ENCODE assay signal across 20 mouse cellular contexts in the genomic region with DNA sequence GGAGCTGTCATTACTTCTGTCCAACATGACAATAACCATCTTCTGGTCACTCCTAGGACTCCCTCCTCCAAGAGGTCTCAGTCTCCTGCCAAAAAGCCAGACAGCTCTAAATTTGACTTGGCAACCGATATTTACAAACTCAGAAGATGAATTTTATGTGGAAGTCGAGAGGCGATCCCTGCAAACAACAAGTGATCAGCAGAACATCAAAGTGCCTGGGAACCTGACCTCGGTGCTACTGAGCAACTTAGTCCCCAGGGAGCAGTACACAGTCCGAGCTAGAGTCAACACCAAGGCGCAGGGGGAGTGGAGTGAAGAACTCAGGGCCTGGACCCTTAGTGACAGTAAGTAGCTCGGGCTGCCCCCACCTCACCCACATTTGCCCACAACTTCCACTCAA.
DNase-seq lines count a peak whose midpoint lies in the region; ATAC-seq lines count a peak whose summit lies in the region.
"Had no signal": no experiment of that assay in that cellular context is flagged by ENCODE, and none has a peak within 500 bp of the region (broad histone marks: within the 10 kb centered on the region; RNA-seq: fewer than 3 reads in every experiment).

No protein-coding gene starts in this region.

- no peaks in the 10 kb centered on the region for H3K36me3 ChIP-seq in kidney, embryonic 15.5 days
- no peaks in the 10 kb centered on the region for H3K36me3 ChIP-seq in neural tube, embryonic 14.5 days (ENCODE audit: control insufficient read depth, insufficient read depth, low read length)
- no peaks in the 10 kb centered on the region for H3K36me3 ChIP-seq in neural tube, embryonic 15.5 days
- H3K36me3 ChIP-seq: embryonic facial prominence, embryonic 12.5 days; forebrain, embryonic 15.5 days had no signal

- no peak overlapping the region for H3K9ac ChIP-seq in kidney, embryonic 15.5 days
- H3K9ac ChIP-seq in neural tube, embryonic 14.5 days (replicated peaks; ENCODE audit: low read depth, low read length) = no peak overlapping the region
- H3K9ac ChIP-seq in neural tube, embryonic 15.5 days (replicated peaks) = no peak overlapping the region
- H3K9ac ChIP-seq: embryonic facial prominence, embryonic 12.5 days; forebrain, embryonic 15.5 days; heart, embryonic 13.5 days had no signal

- no peak overlapping the region for H3K4me2 ChIP-seq in kidney, embryonic 15.5 days
- H3K4me2 ChIP-seq in neural tube, embryonic 14.5 days (ENCODE audit: low read depth, low read length) = no peak overlapping the region
- no peak overlapping the region for H3K4me2 ChIP-seq in neural tube, embryonic 15.5 days
- H3K4me2 ChIP-seq: embryonic facial prominence, embryonic 12.5 days; forebrain, embryonic 15.5 days; heart, embryonic 13.5 days had no signal

- 40% methylated on average over 7 of the region's 7 CpGs for WGBS in kidney, embryonic 15.5 days
- 83% methylated on average over 7 of the region's 7 CpGs for WGBS in neural tube, embryonic 14.5 days
- 84% methylated on average over 7 of the region's 7 CpGs for WGBS in neural tube, embryonic 15.5 days

- H3K4me1 ChIP-seq in kidney, embryonic 15.5 days = no peaks in the 10 kb centered on the region
- H3K4me1 ChIP-seq in neural tube, embryonic 14.5 days (ENCODE audit: control insufficient read depth, insufficient read depth, low read length) = no peaks in the 10 kb centered on the region
- H3K4me1 ChIP-seq in neural tube, embryonic 15.5 days = no peaks in the 10 kb centered on the region
- H3K4me1 ChIP-seq: embryonic facial prominence, embryonic 12.5 days; forebrain, embryonic 15.5 days; heart, embryonic 13.5 days had no signal

- ATAC-seq in kidney, embryonic 15.5 days (replicated peaks; ENCODE audit: low FRiP score) = no peak
- 0 out of 2 replicates have a peak, but pooled peaks have one; percentile 38 for ATAC-seq in neural tube, embryonic 14.5 days (ENCODE audit: low read depth)
- ATAC-seq in neural tube, embryonic 15.5 days (ENCODE audit: low FRiP score) = no peak
- ATAC-seq: activated CD4-positive, CD25-positive, alpha-beta regulatory T cell, adult 4 months; forebrain, embryonic 15.5 days; Patski had no signal

- no peaks in the 10 kb centered on the region for H3K27me3 ChIP-seq in kidney, embryonic 15.5 days
- no peaks in the 10 kb centered on the region for H3K27me3 ChIP-seq in neural tube, embryonic 14.5 days (ENCODE audit: control insufficient read depth, insufficient read depth, low read length)
- H3K27me3 ChIP-seq in neural tube, embryonic 15.5 days (replicated peaks) = no peaks in the 10 kb centered on the region
- H3K27me3 ChIP-seq: CH12.LX; embryonic facial prominence, embryonic 12.5 days; forebrain, embryonic 15.5 days; heart, embryonic 13.5 days; Patski had no signal

- no peaks in the 10 kb centered on the region for H3K9me3 ChIP-seq in kidney, embryonic 15.5 days (replicated peaks)
- H3K9me3 ChIP-seq in neural tube, embryonic 14.5 days (ENCODE audit: control insufficient read depth, low read length) = no peaks in the 10 kb centered on the region
- H3K9me3 ChIP-seq in neural tube, embryonic 15.5 days (replicated peaks) = no peaks in the 10 kb centered on the region
- H3K9me3 ChIP-seq: embryonic facial prominence, embryonic 12.5 days; forebrain, embryonic 15.5 days; heart, embryonic 13.5 days had no signal

- peak; percentile 28 for DNase-seq in kidney, adult 11 months
- DNase-seq in kidney, postnatal 4 days = no peak
- DNase-seq in kidney, postnatal 14 days = peak; percentile 35
- peak; percentile 15 for DNase-seq in lung, postnatal 10 days
- DNase-seq in lung, postnatal 25 days (ENCODE audit: low spot score) = no peak
- DNase-seq: adrenal gland, postnatal 14 days; cerebellum, adult 11-12 months; cerebellum, adult 9-10 months; cerebellum, postnatal 25 days; gastrocnemius, postnatal 14 days; heart, postnatal 36 days had no signal

- no peak overlapping the region for H3K27ac ChIP-seq in kidney, embryonic 15.5 days
- no peak overlapping the region for H3K27ac ChIP-seq in neural tube, embryonic 14.5 days (ENCODE audit: low read depth, low read length)
- H3K27ac ChIP-seq in neural tube, embryonic 15.5 days (replicated peaks) = no peak overlapping the region
- H3K27ac ChIP-seq: embryonic facial prominence, embryonic 12.5 days; forebrain, embryonic 15.5 days; heart, embryonic 13.5 days had no signal

- no peak overlapping the region for H3K4me3 ChIP-seq in kidney, embryonic 15.5 days (replicated peaks)
- no peak overlapping the region for H3K4me3 ChIP-seq in neural tube, embryonic 14.5 days (ENCODE audit: low read depth, low read length)
- H3K4me3 ChIP-seq in neural tube, embryonic 15.5 days (replicated peaks) = no peak overlapping the region
- H3K4me3 ChIP-seq: embryonic facial prominence, embryonic 12.5 days; forebrain, embryonic 15.5 days; heart, embryonic 13.5 days had no signal

Comparison
In these comparisons a context has a peak if more than half of its experiments do, and no peak if none do; other contexts are left out.
1. DNase-seq: peak in kidney, adult 11 months (single experiment), kidney, postnatal 14 days (single experiment) and lung, postnatal 10 days (single experiment); none in kidney, postnatal 4 days (0 of 2) and lung, postnatal 25 days (single experiment).